Mouse (Mus musculus): ENCODE measurements around the gene Dek. TPM values are rescaled to one million over a fixed set of nuclear protein-coding genes. Genes with fewer than 3 reads are reported as not detected.
A peak's percentile ranks its signal among the peaks of the same experiment; 100 is the strongest.

Dek gene
- polyA plus RNA-seq (2014; fragmentation: Nextera tagmentation; extraction: Ambion mirVana) = 130 and 132 TPM in 2 replicates

- peak; percentile 89 for ATAC-seq (ENCODE audit: insufficient number of reproducible peaks, insufficient read depth, low FRiP score, low read depth)
- Histone ChIP-seq H3K9me3 (ENCODE audit: control insufficient read depth, low read length) (no peaks in the 10 kb centered on the region), H3K4me1 (ENCODE audit: control insufficient read depth in 2 of 2, insufficient read depth in 2 of 2, low read length in 2 of 2) (peaks cover 7 to 35% of the 10 kb centered on the region in 2 experiments), H3K27ac (replicated peaks in 1 of 2; ENCODE audit: control insufficient read depth in 1 of 2, insufficient read depth in 1 of 2, low read depth in 2 of 2, low read length in 2 of 2) (peak within 1 kb of the TSS; percentile 97 to 99), H3K9ac (ENCODE audit: low read length) (peak within 1 kb of the TSS; percentile 92), H3K4me2 (ENCODE audit: low read length) (peak within 1 kb of the TSS; percentile 88), H3K27me3 (ENCODE audit: control insufficient read depth, insufficient read depth, low read length) (no peaks in the 10 kb centered on the region), H3K36me3 (ENCODE audit: control insufficient read depth, insufficient read depth, low read length) (peaks cover 18% of the 10 kb centered on the region), H3K4me3 (ENCODE audit: control insufficient read depth in 1 of 2, insufficient read depth in 1 of 2, low read depth in 1 of 2, low read length in 2 of 2) (peak within 1 kb of the TSS; percentile 76 to 87)
- under 1% methylated on average over 86 of the region's 129 CpGs for WGBS
Observed at GRCm38 (mm10) chr13:47105711-47106579, at the start of gene Dek. Gene Dek, minus strand, starts transcription at chr13:47106201.

DNA sequence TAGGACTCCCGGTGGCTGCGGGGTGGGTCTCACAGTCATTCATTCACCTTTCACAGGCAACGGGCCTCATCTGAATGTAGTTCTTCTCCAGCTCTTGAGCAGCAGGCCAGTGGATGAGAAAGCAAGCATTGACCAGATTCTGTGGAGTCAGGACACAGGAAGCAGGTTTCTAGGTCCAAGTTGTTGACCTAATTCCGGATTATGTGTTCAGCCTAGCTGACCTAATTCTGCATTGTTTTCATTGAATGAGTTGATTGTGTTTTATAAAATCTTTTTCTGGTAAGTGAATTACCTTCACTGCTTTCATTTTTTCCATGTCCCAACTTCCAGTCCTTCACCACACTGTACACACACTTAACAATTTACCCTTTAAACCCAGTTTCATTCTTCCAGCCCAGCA is 48.9 kb upstream of the Dek start:
- H3K36me3 ChIP-seq (ENCODE audit: control insufficient read depth, insufficient read depth, low read length) = no peaks in the 10 kb centered on the region
- H3K4me2 ChIP-seq (ENCODE audit: low read length) = no peak overlapping the region
- no peaks in the 10 kb centered on the region for H3K4me1 ChIP-seq (ENCODE audit: control insufficient read depth in 2 of 2, insufficient read depth in 2 of 2, low read length in 2 of 2)
- H3K4me3 ChIP-seq (ENCODE audit: control insufficient read depth in 1 of 2, insufficient read depth in 1 of 2, low read depth in 1 of 2, low read length in 2 of 2) = no peak overlapping the region
- 79% methylated on average over 4 of the region's 4 CpGs for WGBS
- no peaks in the 10 kb centered on the region for H3K27me3 ChIP-seq (ENCODE audit: control insufficient read depth, insufficient read depth, low read length)
- no peak overlapping the region for H3K9ac ChIP-seq (ENCODE audit: low read length)
- no peak overlapping the region for H3K27ac ChIP-seq (replicated peaks in 1 of 2; ENCODE audit: control insufficient read depth in 1 of 2, insufficient read depth in 1 of 2, low read depth in 2 of 2, low read length in 2 of 2)
- no peak for ATAC-seq (ENCODE audit: insufficient number of reproducible peaks, insufficient read depth, low FRiP score, low read depth)
- no peaks in the 10 kb centered on the region for H3K9me3 ChIP-seq (ENCODE audit: control insufficient read depth, low read length)

DNA sequence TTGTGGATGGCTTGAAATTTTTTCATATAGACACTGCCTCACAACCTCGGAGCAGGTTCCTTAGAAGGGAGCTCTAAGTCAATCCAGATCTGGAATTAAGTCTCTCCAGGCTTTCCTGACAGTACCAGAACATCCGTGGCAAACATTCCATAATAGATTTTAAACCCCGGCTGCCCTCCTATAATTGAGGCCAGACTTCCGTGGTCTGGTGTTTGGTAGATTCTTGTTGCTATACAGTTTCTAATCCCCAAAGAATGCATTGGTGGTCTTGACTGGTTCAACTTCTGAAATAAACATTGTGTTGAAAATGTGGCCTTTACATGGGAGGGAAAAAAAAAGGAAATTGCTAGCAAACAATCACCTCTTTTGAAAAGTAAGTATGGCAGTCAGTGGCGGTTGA is 47.2 kb upstream of the Dek start:
- peaks cover 4 to 11% of the 10 kb centered on the region in 2 experiments; a peak in 3 of 4 replicates for H3K4me1 ChIP-seq (ENCODE audit: control insufficient read depth in 2 of 2, insufficient read depth in 2 of 2, low read length in 2 of 2)
- WGBS = 71% methylated on average over 5 of the region's 5 CpGs
- no peaks in the 10 kb centered on the region for H3K27me3 ChIP-seq (ENCODE audit: control insufficient read depth, insufficient read depth, low read length)
- H3K9ac ChIP-seq (ENCODE audit: low read length) = no peak overlapping the region
- no peak for ATAC-seq (ENCODE audit: insufficient number of reproducible peaks, insufficient read depth, low FRiP score, low read depth)
- H3K4me3 ChIP-seq (ENCODE audit: control insufficient read depth in 1 of 2, insufficient read depth in 1 of 2, low read depth in 1 of 2, low read length in 2 of 2) = no peak overlapping the region
- no peaks in the 10 kb centered on the region for H3K9me3 ChIP-seq (ENCODE audit: control insufficient read depth, low read length)
- no peaks in the 10 kb centered on the region for H3K36me3 ChIP-seq (ENCODE audit: control insufficient read depth, insufficient read depth, low read length)
- no peak overlapping the region for H3K4me2 ChIP-seq (ENCODE audit: low read length)
- H3K27ac ChIP-seq (replicated peaks in 1 of 2; ENCODE audit: control insufficient read depth in 1 of 2, insufficient read depth in 1 of 2, low read depth in 2 of 2, low read length in 2 of 2) = no peak overlapping the region

- WGBS = 35% methylated on average over 7 of the region's 7 CpGs
- Histone ChIP-seq H3K27ac (replicated peaks in 1 of 2; ENCODE audit: control insufficient read depth in 1 of 2, insufficient read depth in 1 of 2, low read depth in 2 of 2, low read length in 2 of 2) (no peak overlapping the region), H3K4me1 (ENCODE audit: control insufficient read depth in 2 of 2, insufficient read depth in 2 of 2, low read length in 2 of 2) (peaks cover 10 to 19% of the 10 kb centered on the region in 2 experiments), H3K9me3 (ENCODE audit: control insufficient read depth, low read length) (no peaks in the 10 kb centered on the region), H3K36me3 (ENCODE audit: control insufficient read depth, insufficient read depth, low read length) (no peaks in the 10 kb centered on the region), H3K27me3 (ENCODE audit: control insufficient read depth, insufficient read depth, low read length) (no peaks in the 10 kb centered on the region), H3K9ac (ENCODE audit: low read length) (no peak overlapping the region), H3K4me2 (ENCODE audit: low read length) (no peak overlapping the region), H3K4me3 (ENCODE audit: control insufficient read depth in 1 of 2, insufficient read depth in 1 of 2, low read depth in 1 of 2, low read length in 2 of 2) (no peak overlapping the region)
- no peak for ATAC-seq (ENCODE audit: insufficient number of reproducible peaks, insufficient read depth, low FRiP score, low read depth)
Observed at GRCm38 (mm10) chr13:47152390-47152789, 46.4 kb upstream of the Dek start.

GRCm38 (mm10) chr13:47151060-47151459 is 45.1 kb upstream of the Dek start:
- Histone ChIP-seq H3K4me1 (ENCODE audit: control insufficient read depth in 2 of 2, insufficient read depth in 2 of 2, low read length in 2 of 2) (peaks cover 19 to 32% of the 10 kb centered on the region in 2 experiments), H3K4me3 (ENCODE audit: control insufficient read depth in 1 of 2, insufficient read depth in 1 of 2, low read depth in 1 of 2, low read length in 2 of 2) (no peak overlapping the region), H3K4me2 (ENCODE audit: low read length) (no peak overlapping the region), H3K9me3 (ENCODE audit: control insufficient read depth, low read length) (no peaks in the 10 kb centered on the region), H3K9ac (ENCODE audit: low read length) (no peak overlapping the region), H3K27ac (replicated peaks in 1 of 2; ENCODE audit: control insufficient read depth in 1 of 2, insufficient read depth in 1 of 2, low read depth in 2 of 2, low read length in 2 of 2) (no peak overlapping the region), H3K36me3 (ENCODE audit: control insufficient read depth, insufficient read depth, low read length) (no peaks in the 10 kb centered on the region), H3K27me3 (ENCODE audit: control insufficient read depth, insufficient read depth, low read length) (no peaks in the 10 kb centered on the region)
- no peak for ATAC-seq (ENCODE audit: insufficient number of reproducible peaks, insufficient read depth, low FRiP score, low read depth)
- 95% methylated on average over 14 of the region's 14 CpGs for WGBS

DNA sequence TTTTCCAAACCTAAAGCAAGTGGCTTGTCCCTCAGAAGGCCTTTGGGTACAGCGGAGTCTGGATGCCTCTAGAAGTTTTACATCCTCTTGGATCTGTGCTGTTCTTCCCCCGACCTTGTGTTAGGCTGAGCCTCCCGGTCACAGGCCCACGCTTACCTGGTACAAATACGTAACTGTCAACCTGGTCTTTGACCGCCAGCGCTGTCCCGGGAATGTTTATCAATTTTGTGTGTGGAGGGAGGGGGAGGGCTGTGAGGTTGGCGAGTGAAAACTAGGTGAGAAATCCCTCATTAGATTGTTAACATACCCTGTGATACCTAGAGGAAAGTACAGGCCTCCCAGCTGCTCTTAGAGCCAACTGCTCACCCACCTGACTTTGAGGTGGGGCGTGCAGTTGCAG is 44.0 kb upstream of the Dek start:
- WGBS = 88% methylated on average over 10 of the region's 10 CpGs
- Histone ChIP-seq H3K9ac (ENCODE audit: low read length) (no peak overlapping the region), H3K27me3 (ENCODE audit: control insufficient read depth, insufficient read depth, low read length) (no peaks in the 10 kb centered on the region), H3K9me3 (ENCODE audit: control insufficient read depth, low read length) (no peaks in the 10 kb centered on the region), H3K36me3 (ENCODE audit: control insufficient read depth, insufficient read depth, low read length) (no peaks in the 10 kb centered on the region), H3K4me1 (ENCODE audit: control insufficient read depth in 2 of 2, insufficient read depth in 2 of 2, low read length in 2 of 2) (peaks cover 24 to 43% of the 10 kb centered on the region in 2 experiments), H3K4me3 (ENCODE audit: control insufficient read depth in 1 of 2, insufficient read depth in 1 of 2, low read depth in 1 of 2, low read length in 2 of 2) (no peak overlapping the region), H3K4me2 (ENCODE audit: low read length) (no peak overlapping the region), H3K27ac (replicated peaks in 1 of 2; ENCODE audit: control insufficient read depth in 1 of 2, insufficient read depth in 1 of 2, low read depth in 2 of 2, low read length in 2 of 2) (no peak overlapping the region)
- ATAC-seq (ENCODE audit: insufficient number of reproducible peaks, insufficient read depth, low FRiP score, low read depth) = no peak

DNA sequence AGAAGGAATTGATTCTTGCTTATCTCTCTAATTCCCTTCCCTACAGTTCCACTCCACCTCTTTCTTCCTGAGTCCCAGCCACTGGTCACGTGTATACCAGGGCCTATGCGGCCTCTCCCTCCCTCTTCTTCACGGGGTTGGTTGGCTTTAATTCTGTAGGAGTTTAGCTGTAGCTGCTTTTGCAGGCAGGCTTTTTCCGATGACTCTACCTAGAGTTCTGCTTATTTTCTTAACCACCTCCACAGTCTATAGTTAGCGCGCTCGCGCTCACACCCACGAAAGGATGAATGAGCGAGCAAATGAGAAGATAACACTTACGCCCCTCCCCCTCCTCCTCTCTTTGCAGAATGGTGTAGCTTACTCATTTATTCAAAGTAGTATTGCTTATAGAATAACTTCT is 42.6 kb upstream of the Dek start:
- no peaks in the 10 kb centered on the region for H3K36me3 ChIP-seq (ENCODE audit: control insufficient read depth, insufficient read depth, low read length)
- H3K27ac ChIP-seq (replicated peaks in 1 of 2; ENCODE audit: control insufficient read depth in 1 of 2, insufficient read depth in 1 of 2, low read depth in 2 of 2, low read length in 2 of 2) = peak overlapping the region; percentile 67 to 78
- no peak for ATAC-seq (ENCODE audit: insufficient number of reproducible peaks, insufficient read depth, low FRiP score, low read depth)
- WGBS = 14% methylated on average over 11 of the region's 11 CpGs
- peak overlapping the region; percentile 57 for H3K4me2 ChIP-seq (ENCODE audit: low read length)
- H3K9me3 ChIP-seq (ENCODE audit: control insufficient read depth, low read length) = no peaks in the 10 kb centered on the region
- H3K27me3 ChIP-seq (ENCODE audit: control insufficient read depth, insufficient read depth, low read length) = no peaks in the 10 kb centered on the region
- H3K9ac ChIP-seq (ENCODE audit: low read length) = peak overlapping the region; percentile 61
- H3K4me3 ChIP-seq (ENCODE audit: control insufficient read depth in 1 of 2, insufficient read depth in 1 of 2, low read depth in 1 of 2, low read length in 2 of 2) = peak overlapping the region; percentile 25 to 28
- H3K4me1 ChIP-seq (ENCODE audit: control insufficient read depth in 2 of 2, insufficient read depth in 2 of 2, low read length in 2 of 2) = peaks cover 29 to 48% of the 10 kb centered on the region in 2 experiments

All from heart, embryonic 14.5 days (tissue).